Mouse (Mus musculus) erythroblast, embryonic 14.5 days (primary cell): ENCODE results near the gene Gm49380.

Source experiments
- GATA1 ChIP-seq: IDR thresholded peaks from 2 replicates; pipeline ENCODE4 v1.6.1; 2012; ENCODE audit warnings: low read length, inconsistent platforms, mixed read lengths
- TAL1 ChIP-seq: IDR thresholded peaks from 3 replicates; pipeline ENCODE4 v1.6.1; 2012; ENCODE audit warnings: low read length, inconsistent platforms, mixed read lengths

DNA sequence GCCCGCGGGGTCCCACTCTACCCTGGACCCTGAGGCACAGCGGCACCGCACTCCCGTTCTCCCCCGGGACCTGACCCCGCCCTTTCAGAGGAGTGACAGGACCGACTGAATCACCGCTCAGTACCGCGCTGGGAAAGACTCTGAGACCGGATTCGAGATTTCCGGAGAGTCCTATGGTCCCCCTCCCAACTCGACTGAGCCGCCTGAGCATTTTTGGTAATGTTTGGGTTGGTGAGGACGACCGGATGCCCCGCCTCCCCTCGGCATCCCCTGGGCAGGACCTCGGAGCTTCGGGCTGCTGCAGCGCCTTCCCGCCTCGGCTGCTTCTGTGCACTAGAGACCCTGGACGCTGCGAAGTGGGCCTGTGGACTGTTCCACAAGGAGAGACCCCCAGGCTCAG lies 16.7 kb upstream of the Gm49380 start:
- TF ChIP-seq GATA1: no peak
- TF ChIP-seq TAL1: no peak
